Mouse (Mus musculus) gastrocnemius, postnatal 10 days (tissue): Measurements from ENCODE around the gene Adssl1. TPM values are rescaled to one million over a fixed set of nuclear protein-coding genes. Genes with fewer than 3 reads are reported as not detected.
A peak's percentile ranks its signal among the peaks of the same experiment; 100 is the strongest.

ENCODE experiments used
- DNase-seq: peaks from one replicate; pipeline ENCODE4 v3.0.0; 2021; ENCODE audit warnings: mixed read lengths
- long read RNA-seq, 2 experiments: library from polyadenylated mRNA; stranded (forward); transcript quantifications; one replicate each; pipeline ENCODE4 v2.0.0; 2021
- total RNA-seq, 2 experiments: library from RNA; stranded (reverse); gene quantifications; 2 replicates each; pipeline ENCODE4 v1.2.3; 2021

The Adssl1 gene
- total RNA-seq: 100 to 1,000 TPM; 340 to 358 TPM
- long read RNA-seq, experiment 1, transcript Adssl1-201 (13 exons, 1,777 nt): major isoform, 839 of 865 reads
- long read RNA-seq, experiment 1, partial matches to known transcripts: 15 of 865 reads
- long read RNA-seq, experiment 1, other reads (novel, unspliced or antisense): 11 of 865 reads
- long read RNA-seq, experiment 2, transcript Adssl1-201 (13 exons, 1,777 nt): major isoform, 804 of 832 reads
- long read RNA-seq, experiment 2, partial matches to known transcripts: 16 of 832 reads
- long read RNA-seq, experiment 2, other reads (novel, unspliced or antisense): 12 of 832 reads

GRCm38 (mm10) chr12:112619686-112620353 lies at the start of gene Adssl1:
Adssl1 (plus strand) TSS chr12:112620045.
- DNase-seq: peak; percentile 73

GRCm38 (mm10) chr12:112570160-112570559 lies 49.7 kb upstream of the Adssl1 start:
- DNase-seq: no peak

DNA sequence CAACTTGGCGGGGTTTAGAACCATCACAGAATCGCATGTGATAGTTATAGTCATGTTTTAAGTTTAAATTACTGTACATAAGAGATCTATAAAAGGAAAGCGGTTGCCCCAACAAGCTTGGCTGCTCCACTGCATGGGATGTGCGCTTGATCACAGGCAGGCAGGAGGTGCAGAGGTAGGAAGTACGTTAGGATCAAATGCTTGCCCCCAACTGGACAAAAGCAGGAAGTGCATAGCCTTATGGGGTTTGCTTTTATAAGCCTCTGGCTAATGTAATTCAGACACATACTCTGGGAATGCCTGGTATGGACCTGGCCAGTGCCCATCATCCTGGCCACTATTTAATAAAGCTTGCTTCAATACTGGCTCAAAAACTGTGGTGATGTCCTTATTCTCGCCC lies 48.8 kb upstream of the Adssl1 start:
- no peak for DNase-seq

- DNase-seq: no peak
Measured at GRCm38 (mm10) chr12:112575274-112575986, 44.4 kb upstream of the Adssl1 start.

DNA sequence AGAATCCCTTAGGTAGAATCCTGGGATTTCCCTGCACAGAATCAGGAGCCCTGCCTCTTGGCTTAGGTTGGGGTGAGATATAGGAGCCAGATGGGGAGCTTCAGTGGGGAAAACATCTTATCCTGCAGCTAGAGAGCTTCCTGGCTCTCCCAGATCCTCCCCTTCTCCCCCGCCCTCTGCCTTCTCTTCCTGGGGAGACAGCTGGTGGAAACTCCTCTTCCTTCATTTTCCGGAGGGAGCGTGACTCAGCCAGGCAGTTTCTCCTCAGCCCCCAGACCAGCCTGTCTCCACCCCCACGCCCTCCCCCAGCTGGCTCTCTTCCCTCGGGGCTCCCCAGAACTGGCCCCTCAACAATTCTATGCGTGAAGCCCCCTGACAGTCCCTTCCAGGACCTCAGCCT lies 43.5 kb upstream of the Adssl1 start:
- DNase-seq: no peak

- DNase-seq: no peak
Measured at GRCm38 (mm10) chr12:112576749-112577148, 43.1 kb upstream of the Adssl1 start.

- no peak for DNase-seq
Measured at GRCm38 (mm10) chr12:112578296-112579090, 41.4 kb upstream of the Adssl1 start.

DNA sequence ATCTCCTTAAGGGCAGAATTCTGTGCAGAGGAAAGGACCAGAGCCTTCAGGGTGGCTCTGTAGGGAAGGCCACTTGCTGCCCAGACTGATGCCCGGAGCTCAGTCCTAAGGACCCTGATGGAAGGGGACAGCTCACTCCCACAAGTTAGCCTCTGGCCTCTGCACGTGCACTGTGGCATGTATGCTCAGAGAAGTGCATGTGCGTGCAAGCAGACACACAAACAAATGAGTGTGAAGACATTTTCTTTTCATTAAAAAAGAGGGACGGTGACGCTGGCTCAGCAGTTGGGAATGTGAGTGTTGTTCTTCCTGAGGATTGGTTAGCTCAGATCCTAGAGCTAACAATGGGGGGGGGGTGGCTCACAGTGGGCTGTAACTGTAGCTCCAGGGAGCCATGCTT lies 40.4 kb upstream of the Adssl1 start:
- DNase-seq: no peak

GRCm38 (mm10) chr12:112579926-112580325 lies 39.9 kb upstream of the Adssl1 start:
- no peak for DNase-seq

GRCm38 (mm10) chr12:112581113-112581512 lies 38.7 kb upstream of the Adssl1 start:
- DNase-seq: no peak

DNA sequence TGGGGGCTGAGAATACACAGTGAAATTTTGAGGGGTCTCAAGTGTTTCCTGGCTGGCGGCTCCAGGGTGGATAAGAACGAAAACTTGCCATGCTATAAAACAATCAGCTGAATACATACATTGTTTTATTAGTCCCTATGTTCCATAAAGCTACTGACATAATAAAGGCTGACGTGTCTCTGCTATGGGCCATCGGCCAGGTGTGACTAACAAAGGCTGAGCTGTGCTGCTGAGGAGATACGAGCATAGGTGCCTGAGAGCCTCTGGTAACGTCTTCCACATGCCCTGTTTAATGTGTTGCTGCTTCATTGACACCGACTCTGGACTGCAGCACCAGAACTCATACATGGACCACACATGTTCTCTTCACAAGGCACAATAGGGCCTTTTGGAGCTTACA lies 34.9 kb upstream of the Adssl1 start:
- DNase-seq: no peak

- no peak for DNase-seq
Measured at GRCm38 (mm10) chr12:112585924-112586538, 33.8 kb upstream of the Adssl1 start.

DNA sequence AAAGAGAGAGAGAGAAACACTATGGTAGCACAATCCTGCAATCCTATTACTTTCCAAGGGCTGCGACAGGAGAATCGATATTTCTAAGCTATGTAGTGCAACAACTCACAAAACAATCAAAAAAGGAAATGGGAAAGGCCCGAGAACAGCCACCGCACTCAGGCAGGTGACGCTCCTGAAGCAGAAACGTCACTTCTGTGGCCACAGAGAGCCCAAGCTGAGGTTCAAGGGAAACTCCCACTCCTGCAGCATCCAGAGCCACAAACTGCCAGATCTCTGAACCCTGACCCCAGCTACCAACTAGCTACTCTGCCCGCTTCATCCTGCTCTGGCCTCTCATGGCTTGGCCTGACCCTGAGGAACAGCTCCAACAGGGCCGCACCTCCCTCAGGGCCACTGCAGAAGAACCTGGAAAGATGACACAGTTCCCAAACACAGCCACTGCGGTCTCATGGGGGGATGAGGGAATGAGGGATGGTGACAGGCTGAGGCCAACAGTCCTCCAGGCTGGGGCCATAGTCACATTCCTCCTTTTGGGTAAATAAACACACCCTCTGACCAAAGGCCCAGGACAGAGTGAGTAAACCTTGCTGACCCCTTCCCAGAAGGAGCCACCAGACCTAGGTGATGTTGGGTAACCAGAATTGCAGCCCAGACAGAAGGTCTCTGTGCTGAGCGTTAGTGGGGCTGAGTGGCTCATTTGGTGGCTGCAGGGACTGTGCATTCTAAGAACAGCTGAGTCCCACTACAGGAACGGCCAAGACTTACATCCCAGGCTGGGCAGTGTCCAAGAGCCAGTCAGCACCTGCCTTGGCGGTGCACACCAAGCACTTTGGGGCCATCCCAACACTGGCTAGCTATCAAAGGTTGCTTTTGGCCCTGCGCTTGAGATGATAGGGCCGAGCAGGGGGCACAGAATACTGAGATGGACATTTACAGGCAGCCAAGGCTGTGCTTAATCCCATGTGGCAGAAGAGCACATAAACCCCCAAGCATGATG lies 32.4 kb upstream of the Adssl1 start:
- peak; percentile 55 for DNase-seq

DNA sequence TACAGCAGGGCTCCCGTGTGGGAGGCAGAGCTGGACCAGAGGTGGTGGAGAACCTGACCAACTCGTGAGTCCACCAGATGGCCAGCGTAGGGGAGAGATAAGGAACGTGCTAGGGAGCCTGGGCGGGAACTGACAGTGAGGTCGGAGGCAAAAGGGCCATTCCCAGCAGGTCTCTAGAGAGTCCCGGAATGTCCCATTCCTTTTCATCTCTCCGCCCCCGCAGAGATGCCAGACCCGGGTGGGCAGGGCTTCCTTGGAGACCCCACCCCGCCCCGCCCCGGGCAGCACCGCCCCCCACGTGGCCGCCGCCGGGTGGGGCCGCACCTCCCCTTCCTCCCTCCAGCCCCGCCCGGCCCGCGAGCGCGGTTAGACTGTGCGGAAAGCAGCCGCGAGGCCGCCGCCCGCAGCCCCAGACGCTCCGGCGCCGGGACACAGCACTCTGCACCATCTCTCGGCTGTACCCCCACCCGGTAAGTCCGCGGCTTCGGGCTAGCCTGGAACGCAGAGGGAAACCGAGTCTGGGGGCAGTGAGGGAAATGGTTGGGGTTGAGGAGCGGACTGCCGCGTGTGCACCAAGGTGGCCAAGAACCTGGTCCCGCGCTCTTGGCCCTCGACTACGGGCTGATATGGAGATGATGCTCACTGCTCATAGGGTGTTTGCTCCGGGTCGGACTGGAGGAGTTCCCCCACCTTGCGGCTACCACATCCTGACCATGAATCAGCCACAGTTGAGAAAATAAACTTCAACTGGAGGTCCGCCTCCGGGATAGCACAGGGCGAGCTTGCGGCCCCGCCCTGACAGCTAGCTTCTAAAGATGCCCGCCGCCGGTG lies 31.2 kb upstream of the Adssl1 start, which contains the start of gene Inf2:
Gene Inf2, plus strand, starts transcription at position 359 of the 831 bp plus-strand sequence.
- DNase-seq: peak; percentile 76

DNA sequence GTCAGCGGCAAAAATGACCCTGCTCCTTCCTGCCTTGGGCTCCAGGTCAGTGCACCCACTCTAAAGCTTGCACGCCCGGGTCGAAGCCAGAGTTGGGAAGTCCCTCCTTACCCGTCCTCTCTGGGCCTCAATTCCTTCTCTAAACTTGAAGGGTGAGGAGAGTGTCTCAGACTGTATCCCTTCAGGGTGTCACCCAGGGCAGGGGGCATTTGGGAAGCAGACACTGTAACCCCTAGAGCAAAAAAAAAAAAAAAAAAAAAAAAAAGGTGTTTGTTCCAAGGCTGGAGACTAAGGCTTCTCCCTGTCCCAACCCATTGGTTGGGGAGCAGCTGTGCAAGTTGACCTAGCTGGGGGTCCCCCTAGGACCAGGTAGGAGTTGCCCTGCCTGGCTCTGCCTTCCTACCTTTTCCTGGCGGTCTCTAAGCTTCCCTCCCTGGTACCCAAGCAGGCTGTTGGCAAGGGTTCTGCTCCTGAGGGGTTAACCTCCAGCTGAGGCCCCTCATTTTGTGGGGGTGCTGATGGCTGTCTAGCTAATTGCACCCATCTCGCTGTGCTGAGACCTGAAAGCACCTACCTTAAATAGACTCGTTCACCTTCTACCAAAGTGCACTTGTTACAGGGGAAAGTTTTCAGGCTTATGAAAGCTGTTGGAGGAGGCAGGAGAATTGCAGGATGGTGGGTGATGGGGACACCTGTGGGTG lies 30.2 kb upstream of the Adssl1 start:
- no peak for DNase-seq

GRCm38 (mm10) chr12:112590566-112591239 lies 29.1 kb upstream of the Adssl1 start:
- no peak for DNase-seq

DNA sequence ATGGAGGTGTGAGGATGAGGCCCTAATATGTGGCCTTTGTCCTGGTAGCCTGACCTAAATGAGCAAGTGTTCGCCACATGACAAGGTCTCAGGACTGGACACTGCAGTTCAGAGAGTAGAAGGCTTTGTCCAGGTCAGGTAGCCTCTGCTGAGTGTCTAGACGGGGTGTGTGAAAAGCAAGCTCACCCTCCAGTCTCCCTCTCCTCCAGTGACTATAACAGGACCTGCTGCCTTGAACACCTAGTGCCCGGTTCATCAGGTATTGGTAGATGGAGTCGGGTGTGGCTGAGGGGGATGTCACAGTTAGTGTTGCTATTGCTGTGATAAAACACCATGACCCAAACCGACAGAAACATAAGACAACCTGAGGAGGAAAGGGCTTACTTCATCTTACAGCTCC lies 28.6 kb upstream of the Adssl1 start:
- DNase-seq: no peak

DNA sequence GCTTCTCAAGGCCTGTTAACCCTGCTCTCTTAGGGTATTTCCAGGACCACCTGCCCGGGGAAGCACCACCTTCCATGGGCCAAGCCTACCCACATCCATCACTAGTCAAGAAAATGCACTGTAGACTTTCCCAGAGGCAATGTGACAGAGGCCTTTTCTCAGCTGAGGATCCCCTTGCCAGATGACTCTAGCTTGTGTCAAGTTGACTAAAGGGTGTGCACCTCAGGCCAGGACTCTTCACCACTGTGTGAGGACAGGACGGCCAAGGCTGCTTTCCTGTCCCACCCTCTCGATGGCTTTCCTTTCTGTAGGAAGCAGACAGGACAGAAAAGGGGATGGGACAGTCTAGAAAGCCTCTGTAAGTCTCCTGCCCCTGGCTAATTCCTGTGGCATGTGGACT lies 28.1 kb upstream of the Adssl1 start:
- no peak for DNase-seq
